Mouse (Mus musculus): ENCODE measurements around the gene Foxp1. TPM values are rescaled to one million over a fixed set of nuclear protein-coding genes. Genes with fewer than 3 reads are reported as not detected.

Foxp1 gene
- polyA plus RNA-seq, 1 experiment from 2014 or later, result 103 TPM

DNA sequence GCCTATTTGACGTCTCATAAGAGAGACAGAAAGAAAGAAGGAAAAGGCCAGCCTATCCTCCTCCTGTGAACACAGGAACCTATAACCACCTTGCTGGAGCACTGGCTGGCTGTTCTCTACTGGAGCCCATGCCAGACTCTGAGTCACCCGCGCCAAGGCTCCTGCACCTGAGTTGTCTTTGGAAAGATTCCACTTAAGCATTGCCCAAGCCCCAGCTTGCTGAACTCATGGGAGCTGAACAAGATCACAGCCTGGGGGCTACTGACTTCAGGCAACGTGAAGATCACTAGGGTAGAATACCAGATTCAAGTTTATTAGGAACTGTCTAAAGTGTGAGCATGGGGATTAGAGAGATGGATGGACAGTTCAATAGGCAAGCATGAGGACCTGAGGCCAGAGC, 437.6 kb downstream of the Foxp1 start:
- Histone ChIP-seq H3K9ac (no peak overlapping the region), H3K27me3 (replicated peaks) (no peaks in the 10 kb centered on the region), H3K36me3 (no peaks in the 10 kb centered on the region), H3K4me2 (replicated peaks) (no peak overlapping the region), H3K27ac (no peak overlapping the region), H3K4me3 (replicated peaks) (no peak overlapping the region), H3K4me1 (replicated peaks) (peaks cover 17% of the 10 kb centered on the region), H3K9me3 (no peaks in the 10 kb centered on the region)
- no peak for ATAC-seq
- WGBS, result 86% methylated on average over 4 of the region's 4 CpGs

DNA sequence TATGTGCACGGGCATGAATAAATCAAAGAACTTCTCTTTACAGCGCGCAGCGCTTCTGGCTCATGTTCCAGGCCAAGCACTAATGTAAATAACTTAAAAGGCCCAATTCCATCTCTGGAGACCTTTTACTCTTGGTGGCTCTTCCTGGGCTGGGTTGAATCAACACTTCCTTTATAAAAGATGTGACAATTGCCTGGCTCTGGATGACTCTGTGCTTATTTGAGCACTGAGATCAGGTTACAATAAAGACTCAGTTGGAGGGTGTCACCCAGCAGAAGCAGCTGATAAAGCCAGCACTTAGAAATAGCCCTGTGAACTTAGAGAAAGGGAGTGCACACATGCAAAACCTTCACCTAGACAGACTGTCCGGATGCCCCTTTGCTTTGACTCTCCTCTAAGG, 441.3 kb downstream of the Foxp1 start:
- no peaks in the 10 kb centered on the region for H3K27me3 ChIP-seq (replicated peaks)
- peaks cover 15% of the 10 kb centered on the region for H3K4me1 ChIP-seq (replicated peaks)
- H3K9me3 ChIP-seq, result no peaks in the 10 kb centered on the region
- 15% methylated on average over 5 of the region's 5 CpGs for whole genome bisulfite sequencing
- ATAC-seq, result peak; percentile 58
- no peaks in the 10 kb centered on the region for H3K36me3 ChIP-seq
- no peak overlapping the region for H3K9ac ChIP-seq
- no peak overlapping the region for H3K4me3 ChIP-seq (replicated peaks)
- H3K4me2 ChIP-seq (replicated peaks), result no peak overlapping the region
- peak overlapping the region; percentile 37; the same call in 1 of the 2 replicates for H3K27ac ChIP-seq

DNA sequence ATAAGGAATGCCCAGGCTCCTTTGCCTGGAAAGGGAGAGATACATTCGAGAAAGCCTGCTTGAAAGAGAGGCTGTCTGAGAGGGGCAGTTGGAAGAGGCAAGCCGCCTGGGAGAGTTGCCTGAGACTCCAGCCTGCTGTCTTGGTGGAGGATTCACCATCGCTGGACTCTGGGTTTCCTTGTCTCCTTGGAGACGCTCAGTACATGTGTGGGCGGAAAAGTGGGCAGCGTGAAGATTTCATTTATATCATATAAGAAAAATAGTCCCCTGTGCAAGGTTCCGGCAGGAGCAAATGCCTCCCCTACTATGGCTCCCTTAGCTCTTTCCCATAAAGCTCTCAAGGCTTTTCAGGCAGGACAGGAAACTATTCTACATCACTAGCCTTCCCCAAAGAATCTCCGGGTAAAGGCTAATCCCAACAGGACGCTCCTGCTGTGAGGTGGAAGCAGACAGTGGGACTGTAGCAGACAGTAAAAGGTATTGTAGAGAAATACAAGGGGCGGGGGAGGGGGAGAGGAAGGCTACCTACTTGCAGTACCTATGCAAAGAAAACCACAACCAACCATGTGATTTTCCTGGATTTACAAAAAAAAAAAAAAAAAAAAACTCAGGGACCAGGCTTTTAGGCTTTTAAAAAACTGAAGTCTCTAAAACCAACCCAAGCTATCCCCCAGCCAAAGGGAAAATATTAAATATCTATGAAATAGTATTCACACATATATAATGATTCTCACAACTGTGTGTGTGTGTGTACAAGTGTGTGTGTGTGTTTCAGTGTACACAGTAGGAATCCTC, 443.3 kb downstream of the Foxp1 start:
- no peak overlapping the region for H3K27ac ChIP-seq
- no peak overlapping the region for H3K9ac ChIP-seq
- no peak for ATAC-seq
- 65% methylated on average over 10 of the region's 10 CpGs for WGBS
- no peaks in the 10 kb centered on the region for H3K27me3 ChIP-seq (replicated peaks)
- H3K4me2 ChIP-seq (replicated peaks), result no peak overlapping the region
- H3K9me3 ChIP-seq, result no peaks in the 10 kb centered on the region
- H3K4me1 ChIP-seq (replicated peaks), result peaks cover 15% of the 10 kb centered on the region
- peaks cover 15% of the 10 kb centered on the region for H3K36me3 ChIP-seq
- no peak overlapping the region for H3K4me3 ChIP-seq (replicated peaks)

DNA sequence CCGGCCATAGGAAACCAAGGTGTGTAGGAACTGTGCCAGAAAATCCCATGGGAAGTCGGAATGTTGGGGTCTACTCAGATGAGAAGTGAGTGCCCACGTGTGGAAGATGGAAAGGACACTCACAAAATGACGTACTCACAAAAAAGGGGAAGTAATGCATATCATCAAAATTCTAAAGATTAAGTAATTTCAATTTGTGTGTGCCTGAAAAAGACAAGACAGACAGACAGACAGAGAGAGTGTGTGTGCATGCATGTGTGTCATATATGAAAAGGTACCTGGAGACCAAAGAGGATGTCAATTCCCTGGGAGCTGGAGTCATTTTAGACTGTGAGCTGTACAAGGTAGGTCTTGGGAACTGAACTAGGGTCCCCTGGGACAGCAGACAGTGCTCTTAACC, 444.4 kb downstream of the Foxp1 start:
- no peak overlapping the region for H3K27ac ChIP-seq
- H3K9ac ChIP-seq, result no peak overlapping the region
- H3K36me3 ChIP-seq, result peaks cover 15% of the 10 kb centered on the region
- no peaks in the 10 kb centered on the region for H3K27me3 ChIP-seq (replicated peaks)
- H3K4me2 ChIP-seq (replicated peaks), result no peak overlapping the region
- peaks cover 15% of the 10 kb centered on the region for H3K4me1 ChIP-seq (replicated peaks)
- 91% methylated on average over 4 of the region's 4 CpGs for WGBS
- H3K9me3 ChIP-seq, result no peaks in the 10 kb centered on the region
- no peak overlapping the region for H3K4me3 ChIP-seq (replicated peaks)
- no peak for ATAC-seq

DNA sequence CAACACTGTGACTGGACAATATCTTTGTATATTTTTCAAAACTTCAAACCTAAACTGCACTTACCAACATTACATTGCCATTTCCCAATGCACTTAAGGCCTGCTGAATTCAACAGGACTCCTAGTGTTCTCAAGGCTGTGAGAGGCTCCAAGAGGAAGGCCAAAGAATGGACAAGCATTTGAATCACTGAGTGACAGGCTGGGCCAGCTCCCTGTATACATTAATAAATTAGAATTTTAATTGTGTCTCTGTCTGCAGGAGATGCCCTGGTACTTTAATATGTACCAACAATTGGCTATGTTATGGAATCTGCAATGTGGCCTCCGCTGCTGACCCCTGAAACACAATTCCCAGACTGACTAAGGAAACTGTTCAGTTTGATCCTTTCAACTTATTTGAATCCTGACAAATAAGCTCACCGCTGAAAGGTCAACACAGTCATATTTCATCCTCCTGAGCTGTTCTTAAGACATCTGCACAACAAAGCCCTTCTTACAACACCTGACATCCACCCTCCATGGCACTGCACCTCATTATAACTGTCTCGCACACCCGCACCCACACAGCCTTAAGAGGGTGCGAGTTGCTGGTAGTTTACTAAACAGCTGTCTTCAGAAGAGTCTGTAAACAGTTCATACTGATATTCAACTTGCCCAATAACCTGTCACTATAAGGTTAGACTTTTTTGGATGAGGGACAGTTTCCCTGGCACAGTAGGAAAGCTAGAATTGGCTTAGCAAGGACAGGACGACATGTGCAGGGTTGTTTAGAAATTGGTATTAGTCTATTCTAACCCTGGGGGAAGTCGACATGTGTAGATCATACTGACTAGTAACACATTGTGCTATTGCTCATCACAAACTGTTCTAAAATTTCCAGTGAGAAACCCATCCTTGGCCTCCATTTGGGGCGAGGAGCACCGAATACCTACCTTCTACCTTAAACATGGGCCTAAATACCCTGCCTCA, 448.9 kb downstream of the Foxp1 start:
- no peaks in the 10 kb centered on the region for H3K4me1 ChIP-seq (replicated peaks)
- no peaks in the 10 kb centered on the region for H3K27me3 ChIP-seq (replicated peaks)
- H3K9me3 ChIP-seq, result no peaks in the 10 kb centered on the region
- H3K4me3 ChIP-seq (replicated peaks), result no peak overlapping the region
- 88% methylated on average over 9 of the region's 9 CpGs for WGBS
- H3K27ac ChIP-seq, result no peak overlapping the region
- H3K9ac ChIP-seq, result no peak overlapping the region
- H3K4me2 ChIP-seq (replicated peaks), result no peak overlapping the region
- peaks cover 15% of the 10 kb centered on the region for H3K36me3 ChIP-seq
- ATAC-seq, result no peak

DNA sequence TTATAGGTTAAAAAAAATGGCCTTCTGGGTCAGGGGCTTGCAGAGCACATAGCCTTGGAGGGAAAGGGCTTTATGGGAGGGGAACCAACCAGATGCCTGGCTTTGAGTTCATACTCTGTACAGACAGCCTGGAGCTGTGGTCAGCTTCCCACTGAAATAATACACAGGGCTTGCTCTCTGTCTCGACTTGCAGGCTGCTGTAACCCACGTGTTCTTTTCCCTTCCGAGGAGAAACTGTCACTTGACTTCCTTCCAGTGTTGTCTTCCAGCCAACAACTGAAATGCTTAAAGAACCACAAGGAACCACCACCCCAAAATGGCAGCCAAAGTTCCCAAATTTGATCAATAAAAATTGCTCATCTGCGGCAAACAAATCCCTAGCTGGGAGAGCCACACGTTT, 451.8 kb downstream of the Foxp1 start:
- Histone ChIP-seq H3K27me3 (replicated peaks) (no peaks in the 10 kb centered on the region), H3K4me1 (replicated peaks) (0 out of 2 replicates have a peak, but pooled peaks cover 2% of the 10 kb centered on the region), H3K9me3 (no peaks in the 10 kb centered on the region), H3K4me2 (replicated peaks) (no peak overlapping the region), H3K9ac (no peak overlapping the region), H3K27ac (no peak overlapping the region), H3K4me3 (replicated peaks) (no peak overlapping the region), H3K36me3 (peaks cover 13% of the 10 kb centered on the region)
- no peak for ATAC-seq
- 62% methylated on average over 5 of the region's 5 CpGs for WGBS

DNA sequence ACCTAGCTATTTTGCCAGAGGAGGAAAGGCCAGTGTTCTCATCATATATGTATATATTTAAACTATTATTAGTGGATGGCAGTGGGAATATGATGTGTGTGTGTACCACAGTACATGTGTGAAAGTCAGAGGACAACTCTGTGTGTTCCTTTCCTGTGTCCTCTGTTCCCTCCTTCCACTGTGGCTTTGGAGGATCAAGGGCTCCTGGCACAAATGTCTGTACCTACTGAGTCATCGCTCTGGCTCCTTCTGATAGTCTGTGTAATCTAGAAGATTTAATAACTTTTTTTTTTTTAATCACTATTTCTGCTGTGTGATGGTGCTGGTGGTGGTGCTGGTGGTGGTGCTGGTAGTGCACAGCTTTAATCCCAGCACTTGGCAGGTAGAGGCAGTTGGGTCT, 452.8 kb downstream of the Foxp1 start:
- Histone ChIP-seq H3K4me3 (replicated peaks) (no peak overlapping the region), H3K4me1 (replicated peaks) (0 out of 2 replicates have a peak, but pooled peaks cover 2% of the 10 kb centered on the region), H3K27me3 (replicated peaks) (no peaks in the 10 kb centered on the region), H3K9me3 (no peaks in the 10 kb centered on the region), H3K4me2 (replicated peaks) (no peak overlapping the region), H3K27ac (no peak overlapping the region), H3K36me3 (peaks cover 3% of the 10 kb centered on the region), H3K9ac (no peak overlapping the region)
- WGBS, result 97% methylated on average over 1 of the region's 1 CpGs
- no peak for ATAC-seq

DNA sequence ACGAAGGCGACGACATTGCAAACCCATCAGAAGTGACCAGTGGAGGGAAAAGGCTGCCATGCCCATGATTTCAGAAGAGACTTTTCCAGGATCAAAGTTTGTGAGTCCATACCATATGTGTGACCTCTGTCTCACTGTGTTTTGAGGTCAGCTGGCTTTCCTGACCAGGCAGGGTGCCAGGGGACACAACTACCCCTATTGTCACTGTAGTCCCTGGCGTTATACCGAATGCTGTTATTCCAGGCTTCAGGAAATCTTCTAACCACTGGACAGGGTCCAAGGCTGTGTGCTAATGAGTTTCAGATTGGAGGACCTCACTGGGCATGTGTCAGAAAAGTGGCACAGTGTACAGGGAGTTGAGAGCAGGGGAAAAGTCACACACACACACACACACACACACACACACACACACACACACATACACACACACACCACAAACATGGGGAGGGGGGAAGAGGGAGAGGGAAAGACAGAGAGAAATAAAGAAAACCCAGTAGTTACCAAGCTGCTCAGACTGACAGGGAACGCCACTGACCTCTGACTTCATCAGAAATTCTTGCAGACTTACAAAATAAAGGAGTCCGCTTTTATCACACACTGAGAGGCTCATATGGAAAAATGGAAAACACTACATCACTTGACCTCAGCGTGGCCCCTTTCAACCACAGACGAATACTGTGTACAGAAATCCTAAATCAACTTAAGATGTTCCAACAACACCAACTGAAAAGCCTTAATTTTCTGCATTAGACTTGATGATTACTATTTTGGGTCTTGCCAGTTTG, 456.8 kb downstream of the Foxp1 start:
- ATAC-seq, result 0 out of 2 replicates have a peak, but pooled peaks have one; percentile 39
- H3K4me1 ChIP-seq (replicated peaks), result 0 out of 2 replicates have a peak, but pooled peaks cover 2% of the 10 kb centered on the region
- no peak overlapping the region for H3K4me3 ChIP-seq (replicated peaks)
- H3K4me2 ChIP-seq (replicated peaks), result no peak overlapping the region
- WGBS, result 59% methylated on average over 9 of the region's 9 CpGs
- no peak overlapping the region for H3K27ac ChIP-seq
- no peaks in the 10 kb centered on the region for H3K27me3 ChIP-seq (replicated peaks)
- H3K9me3 ChIP-seq, result no peaks in the 10 kb centered on the region
- H3K36me3 ChIP-seq, result no peaks in the 10 kb centered on the region
- H3K9ac ChIP-seq, result no peak overlapping the region

DNA sequence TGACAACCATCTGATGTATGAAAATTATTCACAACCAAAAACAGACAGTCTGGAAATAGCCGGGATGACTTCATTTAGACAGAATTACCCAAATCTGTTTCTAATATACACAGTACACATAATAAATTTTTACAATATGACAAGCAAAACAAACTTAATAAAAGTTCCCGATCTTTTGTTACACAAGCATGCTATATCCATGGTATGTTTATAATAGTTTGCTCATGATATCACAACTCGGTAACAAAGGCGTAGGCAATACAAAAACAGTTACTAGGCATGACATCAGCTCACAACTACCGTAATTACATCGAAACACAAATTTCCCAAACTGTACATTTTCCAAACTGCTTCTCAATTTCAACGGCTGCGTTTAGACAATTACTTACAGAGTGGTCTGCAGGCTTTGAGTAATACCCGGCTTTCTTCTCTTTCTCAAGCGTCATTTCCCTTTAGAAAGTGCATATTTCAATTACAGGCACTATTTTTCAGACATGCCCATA, 458.5 kb downstream of the Foxp1 start:
- 63% methylated on average over 10 of the region's 10 CpGs for WGBS
- Histone ChIP-seq H3K9ac (no peak overlapping the region), H3K27ac (no peak overlapping the region), H3K4me2 (replicated peaks) (no peak overlapping the region), H3K36me3 (no peaks in the 10 kb centered on the region), H3K9me3 (no peaks in the 10 kb centered on the region), H3K4me3 (replicated peaks) (no peak overlapping the region), H3K4me1 (replicated peaks) (0 out of 2 replicates have a peak, but pooled peaks cover 2% of the 10 kb centered on the region), H3K27me3 (replicated peaks) (no peaks in the 10 kb centered on the region)
- no peak for ATAC-seq

DNA sequence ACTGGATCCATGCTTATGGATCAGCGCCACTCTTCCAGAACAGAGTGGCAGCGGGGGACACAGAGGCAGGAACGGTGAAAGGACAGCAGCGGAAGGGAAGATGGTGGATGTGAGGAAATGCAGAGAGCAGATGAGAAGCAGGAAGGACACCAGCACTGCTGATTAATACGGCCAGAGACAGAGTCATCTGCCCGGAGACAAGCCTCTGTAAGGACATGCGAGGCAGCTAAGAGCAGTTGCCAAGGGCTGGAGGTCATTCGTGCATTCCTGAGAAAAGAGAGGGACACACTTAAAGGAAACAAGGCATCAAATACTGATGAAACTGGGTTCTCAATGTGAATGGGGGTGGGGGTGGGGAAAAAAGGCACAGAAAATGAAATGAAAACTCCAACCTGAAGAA, 459.6 kb downstream of the Foxp1 start:
- Histone ChIP-seq H3K36me3 (no peaks in the 10 kb centered on the region), H3K4me2 (replicated peaks) (no peak overlapping the region), H3K4me1 (replicated peaks) (0 out of 2 replicates have a peak, but pooled peaks cover 2% of the 10 kb centered on the region), H3K9ac (no peak overlapping the region), H3K9me3 (no peaks in the 10 kb centered on the region), H3K4me3 (replicated peaks) (no peak overlapping the region), H3K27ac (no peak overlapping the region), H3K27me3 (replicated peaks) (no peaks in the 10 kb centered on the region)
- ATAC-seq, result no peak
- 77% methylated on average over 8 of the region's 8 CpGs for WGBS

DNA sequence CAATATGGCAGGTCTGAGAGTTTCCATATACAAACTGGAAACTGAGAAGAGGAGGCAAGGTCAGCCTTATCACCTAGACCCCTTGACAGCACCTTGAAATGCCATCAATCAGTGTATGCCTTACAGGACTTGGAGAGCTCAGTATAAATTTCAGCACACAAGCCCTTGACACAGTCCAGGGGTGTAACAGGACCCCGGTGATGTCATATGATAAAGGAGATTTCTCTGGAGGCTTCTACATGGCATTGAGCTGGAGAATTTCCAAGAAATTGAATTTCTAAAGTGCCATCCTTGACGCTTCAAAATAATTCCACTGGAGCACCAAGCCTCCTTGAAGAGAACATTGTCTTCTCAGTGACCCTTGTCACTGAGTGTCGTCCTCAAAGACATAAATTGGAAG, 463.8 kb downstream of the Foxp1 start:
- H3K9me3 ChIP-seq, result no peaks in the 10 kb centered on the region
- no peak overlapping the region for H3K9ac ChIP-seq
- no peak overlapping the region for H3K27ac ChIP-seq
- no peak for ATAC-seq
- no peak overlapping the region for H3K4me3 ChIP-seq (replicated peaks)
- WGBS, result 56% methylated on average over 3 of the region's 3 CpGs
- H3K4me2 ChIP-seq (replicated peaks), result no peak overlapping the region
- H3K27me3 ChIP-seq (replicated peaks), result no peaks in the 10 kb centered on the region
- no peaks in the 10 kb centered on the region for H3K36me3 ChIP-seq
- no peaks in the 10 kb centered on the region for H3K4me1 ChIP-seq (replicated peaks)

All from intestine, embryonic 15.5 days (tissue).